Mouse (Mus musculus) lung, embryonic 15.5 days (tissue): ENCODE data around the gene Ankrd31. TPM values are rescaled to one million over a fixed set of nuclear protein-coding genes. Genes with fewer than 3 reads are reported as not detected.

ENCODE experiments used
- ATAC-seq: fragments of 200-750 bp; cut with Nextera tagmentation; 2 replicates; pipeline ENCODE4 v1.8.0; 2017; ENCODE audit warnings: moderate number of reproducible peaks, borderline replicate concordance; ENCODE audit not compliant: low FRiP score, low TSS enrichment; ENCODE audit errors: extremely low read depth
- H3K27ac ChIP-seq: fragments of 300-500 bp; sonication (generic); 2 replicates; pipeline ENCODE4 v1.5.1; 2015; ENCODE audit warnings: moderate library complexity, mild to moderate bottlenecking, inconsistent platforms
- H3K27me3 ChIP-seq: fragments of 300-500 bp; sonication (generic); 2 replicates; pipeline ENCODE4 v1.6.1; 2015; ENCODE audit warnings: inconsistent platforms
- H3K36me3 ChIP-seq: fragments of 300-500 bp; sonication (generic); 2 replicates; pipeline ENCODE4 v1.6.1; 2015; ENCODE audit warnings: inconsistent platforms
- H3K4me1 ChIP-seq: fragments of 300-500 bp; sonication (generic); 2 replicates; pipeline ENCODE4 v1.6.1; 2015; ENCODE audit warnings: inconsistent platforms
- H3K4me2 ChIP-seq: fragments of 300-500 bp; sonication (generic); 2 replicates; pipeline ENCODE4 v1.6.1; 2015; ENCODE audit warnings: inconsistent platforms, mild to moderate bottlenecking, moderate library complexity
- H3K4me3 ChIP-seq: fragments of 300-500 bp; sonication (generic); 2 replicates; pipeline ENCODE4 v1.5.1; 2015; ENCODE audit warnings: mild to moderate bottlenecking, inconsistent platforms
- H3K9ac ChIP-seq: fragments of 300-500 bp; sonication (generic); 2 replicates; pipeline ENCODE4 v1.6.1; 2015; ENCODE audit warnings: inconsistent platforms
- H3K9me3 ChIP-seq: fragments of 300-500 bp; sonication (generic); 2 replicates; pipeline ENCODE4 v1.6.1; 2016; ENCODE audit warnings: inconsistent platforms
- whole genome bisulfite sequencing: fragments of 180-500 bp; shearing (Covaris S2); methylation state at CpG from one replicate; pipeline ENCODE4 v1.1.7; 2015; 5-methylcytosine and 5-hydroxymethylcytosine counted together
- polyA plus RNA-seq: library from polyadenylated mRNA; unstranded; fragments of >200 nt; fragmentation: Nextera tagmentation; extraction: Ambion mirVana; gene quantifications from 2 replicates; pipeline ENCODE4 v1.2.1, GENCODE M21; 2015

Ankrd31 gene
- polyA plus RNA-seq, 1 experiment from 2014 or later: not detected

GRCm38 (mm10) chr13:96951880-96952279 is 203.8 kb downstream of the Ankrd31 start:
- WGBS: 35% methylated on average over 2 of the region's 2 CpGs
- no peaks in the 10 kb centered on the region for H3K9me3 ChIP-seq

GRCm38 (mm10) chr13:96956466-96956865 is 208.4 kb downstream of the Ankrd31 start:
- ATAC-seq: no peak
- no peak overlapping the region for H3K4me3 ChIP-seq

More at GRCm38 (mm10) chr13:96951880-96952279, 203.8 kb downstream of the Ankrd31 start:
- Histone ChIP-seq H3K9ac (no peak overlapping the region), H3K4me2 (no peak overlapping the region), H3K27ac (no peak overlapping the region), H3K4me3 (no peak overlapping the region), H3K36me3 (no peaks in the 10 kb centered on the region), H3K4me1 (no peaks in the 10 kb centered on the region), H3K27me3 (no peaks in the 10 kb centered on the region)
- no peak for ATAC-seq

More at GRCm38 (mm10) chr13:96956466-96956865, 208.4 kb downstream of the Ankrd31 start:
- Histone ChIP-seq H3K4me1 (no peaks in the 10 kb centered on the region), H3K27ac (no peak overlapping the region), H3K36me3 (no peaks in the 10 kb centered on the region), H3K4me2 (no peak overlapping the region), H3K9ac (no peak overlapping the region), H3K9me3 (no peaks in the 10 kb centered on the region), H3K27me3 (no peaks in the 10 kb centered on the region)
- WGBS: 81% methylated on average over 6 of the region's 6 CpGs

Other genes with a start within 250 kb of the Ankrd31 start
- gene Polk, start 205.7 kb upstream of the Ankrd31 start, polyA plus RNA-seq: 8.1 and 8.7 TPM in 2 replicates
- 9.6 and 11.1 TPM in 2 replicates for gene Col4a3bp, start 205.7 kb upstream of the Ankrd31 start, polyA plus RNA-seq
- 46.2 and 50.0 TPM in 2 replicates for gene Hmgcr, start 77.3 kb upstream of the Ankrd31 start, polyA plus RNA-seq
- 0.31 and 0.36 TPM in 2 replicates for gene Gcnt4, start 176.4 kb downstream of the Ankrd31 start, polyA plus RNA-seq